Mouse (Mus musculus) thymus, adult 2 months (tissue): ENCODE data around the gene Atg16l1. TPM values are rescaled to one million over a fixed set of nuclear protein-coding genes. Genes with fewer than 3 reads are reported as not detected.

Experiments
- DNase-seq: peaks from one replicate; pipeline ENCODE4 v3.0.0; 2021
- H3K27ac ChIP-seq: fragments of 200-500 bp; 2 replicates; pipeline ENCODE4 v1.5.1; 2012; ENCODE audit warnings: low read length, control low read depth; ENCODE audit not compliant: control insufficient read depth, insufficient read depth
- H3K27me3 ChIP-seq: fragments of 200-500 bp; 2 replicates; pipeline ENCODE4 v1.6.1; 2012; ENCODE audit warnings: mild to moderate bottlenecking, low read length, moderate library complexity, mixed read lengths; ENCODE audit not compliant: control insufficient read depth, insufficient read depth
- H3K36me3 ChIP-seq: fragments of 200-500 bp; 2 replicates; pipeline ENCODE4 v1.6.1; 2012; ENCODE audit warnings: mild to moderate bottlenecking, low read length, moderate library complexity; ENCODE audit not compliant: control insufficient read depth, insufficient read depth
- H3K4me1 ChIP-seq: fragments of 200-500 bp; replicated peaks from 2 replicates; pipeline ENCODE4 v1.6.1; 2012; ENCODE audit warnings: low read length; ENCODE audit not compliant: control insufficient read depth, insufficient read depth
- H3K4me3 ChIP-seq: fragments of 200-500 bp; 2 replicates; pipeline ENCODE4 v1.5.1; 2012; ENCODE audit warnings: mild to moderate bottlenecking, low read length, control low read depth, moderate library complexity; ENCODE audit not compliant: control insufficient read depth, insufficient read depth
- CTCF ChIP-seq: fragments of 200-500 bp; IDR thresholded peaks from 2 replicates; pipeline ENCODE4 v1.5.1; 2012; ENCODE audit warnings: mild to moderate bottlenecking, control low read depth, low read length, moderate library complexity, borderline replicate concordance; ENCODE audit not compliant: control insufficient read depth, poor library complexity, insufficient read depth; ENCODE audit errors: extremely low read depth
- POLR2A ChIP-seq: fragments of 200-500 bp; IDR thresholded peaks from 2 replicates; pipeline ENCODE4 v1.6.1; 2012; ENCODE audit warnings: mild to moderate bottlenecking, low read length, control low read depth, moderate library complexity; ENCODE audit not compliant: control insufficient read depth, poor library complexity, insufficient read depth; ENCODE audit errors: extremely low read depth
- WGBS: fragments of 180-500 bp; shearing (Covaris S2); methylation state at CpG from one replicate; pipeline ENCODE4 v1.1.7; 2018; 5-methylcytosine and 5-hydroxymethylcytosine counted together
- polyA plus RNA-seq: library from polyadenylated mRNA; depleted of rRNA; stranded (reverse); fragments of >200 nt; gene quantifications from 2 replicates; pipeline ENCODE4 v1.2.3, GENCODE M21; 2012; rRNA removed

Atg16l1 gene
- polyA plus RNA-seq, 1 experiment: 41.2 TPM

GRCm38 (mm10) chr1:87837018-87837417, 81.3 kb downstream of the Atg16l1 start:
- Histone ChIP-seq H3K36me3 (no peaks in the 10 kb centered on the region), H3K4me3 (no peak overlapping the region), H3K27ac (no peak overlapping the region), H3K27me3 (no peaks in the 10 kb centered on the region), H3K4me1 (peaks cover 24% of the 10 kb centered on the region)
- DNase-seq: no peak
- 86% methylated on average over 5 of the region's 5 CpGs for WGBS
- no peak for TF ChIP-seq CTCF
- TF ChIP-seq POLR2A: no peak

GRCm38 (mm10) chr1:87840411-87841208, 84.9 kb downstream of the Atg16l1 start:
- no peak for TF ChIP-seq CTCF
- H3K4me3 ChIP-seq: no peak overlapping the region
- peaks cover 16% of the 10 kb centered on the region for H3K4me1 ChIP-seq
- DNase-seq: no peak
- no peaks in the 10 kb centered on the region for H3K27me3 ChIP-seq
- H3K27ac ChIP-seq: no peak overlapping the region
- 80% methylated on average over 11 of the region's 11 CpGs for WGBS
- no peaks in the 10 kb centered on the region for H3K36me3 ChIP-seq

Other genes starting within 250 kb of the Atg16l1 start
- 4.0 and 6.9 TPM in 2 replicates for gene Neu2, start 246.0 kb upstream of the Atg16l1 start, polyA plus RNA-seq
- gene Ngef, start 182.0 kb upstream of the Atg16l1 start, polyA plus RNA-seq: 0.32 and 0.33 TPM in 2 replicates
- gene Inpp5d, start 135.6 kb upstream of the Atg16l1 start, polyA plus RNA-seq: 278 and 301 TPM in 2 replicates
- gene Sag, start 47.8 kb downstream of the Atg16l1 start, polyA plus RNA-seq: 1.9 and 2.0 TPM in 2 replicates
- 182 and 189 TPM in 2 replicates for gene Dgkd, start 97.4 kb downstream of the Atg16l1 start, polyA plus RNA-seq